Mouse (Mus musculus): ENCODE data around the gene Abl1.

DNA sequence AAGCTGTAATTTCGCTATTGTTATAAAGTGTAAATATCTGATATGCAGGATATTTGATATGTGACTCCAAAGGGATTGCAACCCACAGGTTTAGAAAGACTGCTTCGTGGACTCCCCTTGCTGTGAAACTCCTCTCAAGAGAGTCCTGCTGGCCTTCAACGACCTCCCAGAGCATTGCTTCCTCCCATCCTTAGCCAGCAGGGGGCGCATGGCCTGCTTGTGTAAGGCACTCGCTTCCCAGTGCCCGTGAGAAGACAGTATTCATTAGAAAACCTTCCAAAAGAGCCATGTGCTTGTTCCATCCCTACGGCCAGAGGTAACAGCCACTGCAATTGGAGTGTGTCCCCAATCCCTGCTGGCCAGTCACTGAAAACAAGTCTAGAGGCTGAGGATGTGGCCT is 98.9 kb downstream of the Abl1 start:
- peak; percentile 92 for TF ChIP-seq CTCF (IDR thresholded peaks at IDR 0.05; ENCODE audit: control insufficient read depth, insufficient read depth, low read length)
- TF ChIP-seq POLR2A (IDR thresholded peaks at IDR 0.05; ENCODE audit: borderline replicate concordance, control insufficient read depth, low read depth, low read length): no peak
